Mouse (Mus musculus) hindbrain, postnatal 0 days (tissue): ENCODE results near the gene Hoxa13. TPM values are rescaled to one million over a fixed set of nuclear protein-coding genes. Genes with fewer than 3 reads are reported as not detected.

Source experiments
- ATAC-seq: fragments of 200-750 bp; cut with Nextera tagmentation; 2 replicates; pipeline ENCODE4 v1.8.0; 2017; ENCODE audit warnings: mild to moderate bottlenecking, moderate TSS enrichment, moderate library complexity
- DNase-seq: peaks from one replicate; pipeline ENCODE4 v3.0.0-alpha.2; 2015; ENCODE audit warnings: low spot score
- H3K27ac ChIP-seq: fragments of 300-500 bp; sonication (generic); 2 replicates; pipeline ENCODE4 v1.5.1; 2014; ENCODE audit warnings: mild to moderate bottlenecking
- H3K27me3 ChIP-seq: fragments of 300-500 bp; sonication (generic); 2 replicates; pipeline ENCODE4 v1.6.1; 2014; ENCODE audit warnings: low read length, mixed read lengths; ENCODE audit not compliant: insufficient read depth
- H3K36me3 ChIP-seq: fragments of 300-500 bp; sonication (generic); 2 replicates; pipeline ENCODE4 v1.6.1; 2014; ENCODE audit warnings: low read length, mixed read lengths; ENCODE audit not compliant: insufficient read depth
- H3K4me1 ChIP-seq: fragments of 300-500 bp; sonication (generic); 2 replicates; pipeline ENCODE4 v1.6.1; 2014; ENCODE audit warnings: antibody characterized with exemption, low read length, mixed read lengths; ENCODE audit not compliant: insufficient read depth
- H3K4me2 ChIP-seq: fragments of 300-500 bp; sonication (generic); 2 replicates; pipeline ENCODE4 v1.6.1; 2014; ENCODE audit warnings: low read depth, mild to moderate bottlenecking, low read length, moderate library complexity, mixed read lengths
- H3K4me3 ChIP-seq: fragments of 300-500 bp; sonication (generic); 2 replicates; pipeline ENCODE4 v1.5.1; 2014; ENCODE audit warnings: low read length
- H3K9ac ChIP-seq: fragments of 300-500 bp; sonication (generic); replicated peaks from 2 replicates; pipeline ENCODE4 v1.6.1; 2014; ENCODE audit warnings: mild to moderate bottlenecking, low read length, moderate library complexity, mixed read lengths
- H3K9me3 ChIP-seq: fragments of 300-500 bp; sonication (generic); 2 replicates; pipeline ENCODE4 v1.6.1; 2016; ENCODE audit warnings: low read length, mixed read lengths
- CTCF ChIP-seq: IDR thresholded peaks from 2 replicates; pipeline ENCODE4 v1.5.1; 2016; ENCODE audit warnings: antibody characterized with exemption, control low read depth, low read depth
- WGBS: fragments of 180-500 bp; shearing (Covaris S2); extraction: QIAGEN DNeasy Blood & Tissue Kit; methylation state at CpG from one replicate; pipeline ENCODE4 v1.1.7; 2014; 5-methylcytosine and 5-hydroxymethylcytosine counted together
- polyA plus RNA-seq: library from polyadenylated mRNA; unstranded; fragments of >200 nt; fragmentation: Nextera tagmentation; extraction: Ambion mirVana; gene quantifications from 2 replicates; pipeline ENCODE4 v1.2.1, GENCODE M21; 2015
- total RNA-seq: library from RNA; depleted of rRNA; stranded (reverse); fragments of >200 nt; gene quantifications from 2 replicates; pipeline ENCODE4 v1.2.3, GENCODE M21; 2014

Hoxa13 gene
- total and polyA plus RNA-seq, 2 experiments from 2014 or later, result not detected

GRCm38 (mm10) chr6:52246403-52246803 is 14.3 kb downstream of the Hoxa13 start:
- DNase-seq, result no peak
- no peak for ATAC-seq
- Histone ChIP-seq H3K36me3 (no peaks in the 10 kb centered on the region), H3K4me3 (no peak overlapping the region; the same call in 1 of the 2 replicates), H3K4me2 (no peak overlapping the region), H3K9ac (no peak overlapping the region), H3K4me1 (no peaks in the 10 kb centered on the region), H3K27ac (no peak overlapping the region), H3K27me3 (peaks cover 97% of the 10 kb centered on the region), H3K9me3 (no peaks in the 10 kb centered on the region)
- WGBS, result 2% methylated on average over 26 of the region's 26 CpGs
- no peak for TF ChIP-seq CTCF

- WGBS, result 1% methylated on average over 20 of the region's 20 CpGs
- Histone ChIP-seq H3K4me3 (no peak within 1 kb of the TSS; the same call in 1 of the 2 replicates), H3K27me3 (peaks cover 97% of the 10 kb centered on the region), H3K36me3 (no peaks in the 10 kb centered on the region), H3K4me1 (no peaks in the 10 kb centered on the region), H3K27ac (no peak within 1 kb of the TSS), H3K4me2 (no peak within 1 kb of the TSS), H3K9me3 (no peaks in the 10 kb centered on the region), H3K9ac (no peak within 1 kb of the TSS)
- DNase-seq (no peak), ATAC-seq (no peak)
- no peak for TF ChIP-seq CTCF
Measured at GRCm38 (mm10) chr6:52245757-52246142, 14.9 kb downstream of the Hoxa13 start, which contains the start of gene Hoxa11. TSS of gene Hoxa11 (minus strand) at chr6:52245810.

GRCm38 (mm10) chr6:52245040-52245756 is 15.5 kb downstream of the Hoxa13 start:
- 2% methylated on average over 69 of the region's 71 CpGs for WGBS
- H3K4me1 ChIP-seq, result no peaks in the 10 kb centered on the region
- no peak for DNase-seq

GRCm38 (mm10) chr6:52244471-52245039 is 16.1 kb downstream of the Hoxa13 start:
- H3K9ac ChIP-seq, result no peak overlapping the region

More at GRCm38 (mm10) chr6:52245040-52245756, 15.5 kb downstream of the Hoxa13 start:
- no peaks in the 10 kb centered on the region for H3K36me3 ChIP-seq
- H3K9ac ChIP-seq, result no peak overlapping the region
- ATAC-seq, result no peak
- no peaks in the 10 kb centered on the region for H3K9me3 ChIP-seq
- no peak overlapping the region for H3K27ac ChIP-seq
- peaks cover 98% of the 10 kb centered on the region for H3K27me3 ChIP-seq
- no peak overlapping the region for H3K4me2 ChIP-seq
- no peak overlapping the region for H3K4me3 ChIP-seq
- TF ChIP-seq CTCF, result no peak

GRCm38 (mm10) chr6:52243681-52244121 is 17.0 kb downstream of the Hoxa13 start:
- WGBS, result 1% methylated on average over 12 of the region's 12 CpGs
- Histone ChIP-seq H3K4me3 (no peak overlapping the region), H3K36me3 (no peaks in the 10 kb centered on the region), H3K9ac (no peak overlapping the region), H3K4me2 (no peak overlapping the region), H3K4me1 (no peaks in the 10 kb centered on the region), H3K27me3 (peaks cover 99% of the 10 kb centered on the region), H3K27ac (no peak overlapping the region), H3K9me3 (no peaks in the 10 kb centered on the region)
- no peak for DNase-seq
- no peak for TF ChIP-seq CTCF
- ATAC-seq, result no peak

More at GRCm38 (mm10) chr6:52244471-52245039, 16.1 kb downstream of the Hoxa13 start:
- no peaks in the 10 kb centered on the region for H3K4me1 ChIP-seq
- no peak overlapping the region for H3K4me3 ChIP-seq
- no peak overlapping the region for H3K27ac ChIP-seq
- no peaks in the 10 kb centered on the region for H3K9me3 ChIP-seq
- H3K4me2 ChIP-seq, result no peak overlapping the region
- no peak for DNase-seq
- peaks cover 98% of the 10 kb centered on the region for H3K27me3 ChIP-seq
- TF ChIP-seq CTCF, result no peak
- WGBS, result 3% methylated on average over 23 of the region's 23 CpGs
- no peak for ATAC-seq
- no peaks in the 10 kb centered on the region for H3K36me3 ChIP-seq

GRCm38 (mm10) chr6:52242801-52243332 is 17.8 kb downstream of the Hoxa13 start:
- Histone ChIP-seq H3K27ac (no peak overlapping the region), H3K4me3 (no peak overlapping the region), H3K4me1 (no peaks in the 10 kb centered on the region), H3K9ac (no peak overlapping the region), H3K9me3 (no peaks in the 10 kb centered on the region), H3K4me2 (no peak overlapping the region), H3K36me3 (no peaks in the 10 kb centered on the region), H3K27me3 (peaks cover 99% of the 10 kb centered on the region)
- ATAC-seq, result no peak
- no peak for TF ChIP-seq CTCF
- no peak for DNase-seq
- WGBS, result 4% methylated on average over 4 of the region's 4 CpGs
